Mouse (Mus musculus) cerebellum, adult 2 months (tissue): Measurements from ENCODE around the gene Gm20605. TPM values are rescaled to one million over a fixed set of nuclear protein-coding genes. Genes with fewer than 3 reads are reported as not detected.

Experiments used
- DNase-seq, 2 experiments: peaks; one replicate each; pipeline ENCODE4 v3.0.0; 2021
- H3K27ac ChIP-seq: fragments of 200-500 bp; 2 replicates; pipeline ENCODE4 v1.5.1; 2012; ENCODE audit warnings: low read length, control low read depth, inconsistent platforms; ENCODE audit not compliant: insufficient read depth
- H3K27me3 ChIP-seq: fragments of 200-500 bp; 2 replicates; pipeline ENCODE4 v1.6.1; 2012; ENCODE audit warnings: inconsistent platforms, mild to moderate bottlenecking, low read length, moderate library complexity; ENCODE audit not compliant: control insufficient read depth, insufficient read depth
- H3K4me1 ChIP-seq: fragments of 200-500 bp; 2 replicates; pipeline ENCODE4 v1.6.1; 2011; ENCODE audit warnings: low read length; ENCODE audit not compliant: control insufficient read depth, insufficient read depth
- H3K4me3 ChIP-seq: fragments of 200-500 bp; replicated peaks from 2 replicates; pipeline ENCODE3; 2011; ENCODE audit warnings: mild to moderate bottlenecking, low read depth, low read length, control low read depth; ENCODE audit not compliant: insufficient read depth
- CTCF ChIP-seq: fragments of 200-500 bp; IDR thresholded peaks from 2 replicates; pipeline ENCODE4 v1.5.1; 2011; ENCODE audit warnings: low read depth, mild to moderate bottlenecking, control low read depth, low read length, moderate library complexity, borderline replicate concordance; ENCODE audit not compliant: insufficient read depth
- POLR2A ChIP-seq: fragments of 200-500 bp; IDR thresholded peaks from 2 replicates; pipeline ENCODE4 v1.6.1; 2011; ENCODE audit warnings: low read length, control low read depth, borderline replicate concordance; ENCODE audit not compliant: insufficient read depth
- WGBS: fragments of 180-500 bp; shearing (Covaris S2); methylation state at CpG from one replicate; pipeline ENCODE4 v1.1.7; 2018; 5-methylcytosine and 5-hydroxymethylcytosine counted together
- polyA plus RNA-seq: library from polyadenylated mRNA; depleted of rRNA; stranded (reverse); fragments of >200 nt; gene quantifications from 2 replicates; pipeline ENCODE4 v1.2.3, GENCODE M21; 2012

Gm20605 gene
- polyA plus RNA-seq, 1 experiment = 9.9 TPM

- no peak for TF ChIP-seq CTCF
- no peak for TF ChIP-seq POLR2A
- DNase-seq = no peak
- 84% methylated on average over 8 of the region's 8 CpGs for WGBS
Measured at GRCm38 (mm10) chr5:137677859-137678258, 48.9 kb downstream of the Gm20605 start.

DNA sequence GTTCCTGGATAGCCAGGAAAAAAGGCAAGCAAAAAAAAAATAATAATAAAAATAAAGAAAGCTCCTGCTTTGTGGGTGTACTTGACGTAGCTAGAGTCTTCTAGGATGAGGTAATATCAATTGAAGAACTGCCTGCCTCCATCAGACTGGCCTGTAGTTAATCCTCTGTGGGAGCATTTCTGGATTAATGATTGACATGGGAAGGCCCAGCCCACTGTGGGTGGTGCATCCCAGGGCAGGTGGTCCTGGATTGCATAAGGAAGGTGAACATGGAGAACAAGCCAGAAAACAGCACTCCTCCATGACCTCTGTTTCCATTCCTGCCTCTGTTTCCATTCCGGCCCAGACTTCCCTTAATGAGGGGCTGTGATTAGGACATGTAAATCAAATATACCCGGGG, 49.8 kb downstream of the Gm20605 start:
- peaks cover 3% of the 10 kb centered on the region; the same call in 1 of the 2 replicates for H3K4me1 ChIP-seq
- 88% methylated on average over 3 of the region's 3 CpGs for WGBS
- TF ChIP-seq POLR2A (no peak), CTCF (no peak)
- no peaks in the 10 kb centered on the region for H3K27me3 ChIP-seq
- no peak for DNase-seq
- no peak overlapping the region for H3K4me3 ChIP-seq
- no peak overlapping the region for H3K27ac ChIP-seq

More at GRCm38 (mm10) chr5:137677859-137678258, 48.9 kb downstream of the Gm20605 start:
- H3K4me3 ChIP-seq = no peak overlapping the region
- H3K27ac ChIP-seq = no peak overlapping the region
- no peaks in the 10 kb centered on the region for H3K4me1 ChIP-seq
- no peaks in the 10 kb centered on the region for H3K27me3 ChIP-seq

DNA sequence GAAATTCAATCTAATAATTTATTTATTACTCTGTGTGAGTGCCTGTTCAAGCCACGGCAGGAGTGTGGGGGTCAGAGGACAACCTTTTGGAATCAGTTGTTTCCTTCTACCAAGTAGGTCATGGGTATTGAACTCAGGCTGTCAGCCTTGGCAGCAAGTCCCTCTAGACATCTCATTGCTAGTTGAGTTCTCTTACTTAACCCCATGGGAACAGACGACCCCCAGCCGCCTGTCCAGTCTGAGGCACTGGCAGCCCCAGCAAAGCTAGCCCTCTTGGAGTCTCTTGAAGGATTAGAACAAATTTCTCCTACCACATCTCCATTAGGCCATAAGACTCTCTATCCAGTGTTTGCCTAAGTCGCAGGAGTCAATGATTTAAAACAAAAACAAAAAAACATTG, 50.8 kb downstream of the Gm20605 start:
- WGBS = 84% methylated on average over 4 of the region's 4 CpGs
- no peak for TF ChIP-seq CTCF
- TF ChIP-seq POLR2A = no peak

GRCm38 (mm10) chr5:137682526-137682925, 53.6 kb downstream of the Gm20605 start:
- H3K27me3 ChIP-seq = no peaks in the 10 kb centered on the region
- H3K27ac ChIP-seq = no peak overlapping the region
- H3K4me3 ChIP-seq = no peak overlapping the region
- peaks cover 5% of the 10 kb centered on the region; the same call in 1 of the 2 replicates for H3K4me1 ChIP-seq
- WGBS = 59% methylated on average over 6 of the region's 6 CpGs
- no peak for DNase-seq
- no peak for TF ChIP-seq CTCF
- no peak for TF ChIP-seq POLR2A

More for the DNA sequence above, 50.8 kb downstream of the Gm20605 start:
- peaks cover 5% of the 10 kb centered on the region; the same call in 1 of the 2 replicates for H3K4me1 ChIP-seq
- H3K27ac ChIP-seq = no peak overlapping the region
- DNase-seq = no peak
- no peak overlapping the region for H3K4me3 ChIP-seq
- H3K27me3 ChIP-seq = no peaks in the 10 kb centered on the region

DNA sequence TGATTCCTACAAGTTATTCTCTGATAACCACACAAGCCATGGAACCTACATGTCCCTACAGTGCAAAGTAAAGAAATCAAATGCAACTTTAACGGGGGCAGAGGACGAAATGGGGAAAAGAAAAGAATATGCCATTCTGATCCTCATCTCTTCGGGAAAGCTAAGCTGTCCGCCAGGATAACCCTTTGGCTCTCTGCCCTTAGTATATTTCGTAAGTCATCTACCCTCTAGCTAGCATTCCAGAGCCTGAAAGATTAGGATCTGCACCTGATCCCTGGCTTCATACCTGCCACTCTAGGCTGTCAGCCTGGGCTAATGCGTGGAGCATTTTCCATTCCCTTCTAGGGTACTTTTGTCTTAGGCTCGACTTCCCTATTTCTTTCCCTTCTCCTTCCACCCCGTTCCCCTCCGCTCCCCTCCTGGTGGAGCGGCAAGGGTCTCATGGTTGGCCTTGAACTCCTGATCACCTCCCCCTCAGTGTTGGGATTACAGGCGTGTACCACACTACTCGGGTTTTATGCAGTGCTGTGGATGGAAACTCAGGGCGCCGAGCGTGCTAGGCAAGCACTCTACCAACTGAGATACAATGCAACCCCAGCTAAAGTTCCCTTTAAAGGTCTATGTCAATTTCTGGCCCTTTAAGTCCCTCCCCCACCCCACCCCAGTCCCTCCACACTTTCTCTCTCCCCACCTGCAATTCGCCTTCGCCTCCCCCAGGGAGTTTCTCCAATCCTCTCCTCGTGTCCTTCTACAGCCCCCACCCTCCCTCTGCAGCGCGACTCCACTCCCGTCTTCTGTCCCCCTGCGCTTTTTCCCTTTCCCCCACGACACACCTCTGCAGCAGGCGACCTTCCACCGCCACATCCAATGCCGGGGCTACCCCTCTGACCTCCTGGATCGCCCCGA, 54.7 kb downstream of the Gm20605 start:
- peaks cover 5% of the 10 kb centered on the region; the same call in 1 of the 2 replicates for H3K4me1 ChIP-seq
- DNase-seq = peak in 1 of 2 experiments; percentile 22
- no peaks in the 10 kb centered on the region for H3K27me3 ChIP-seq
- no peak for TF ChIP-seq CTCF
- no peak for TF ChIP-seq POLR2A
- 4% methylated on average over 28 of the region's 28 CpGs for WGBS
- H3K4me3 ChIP-seq = peak overlapping the region; percentile 69
- no peak overlapping the region for H3K27ac ChIP-seq

GRCm38 (mm10) chr5:137684294-137685123, 55.5 kb downstream of the Gm20605 start, which contains the start of gene Agfg2:
TSS of gene Agfg2 (minus strand) at chr5:137684726.
- WGBS = under 1% methylated on average over 62 of the region's 62 CpGs
- Histone ChIP-seq H3K4me1 (peaks cover 5% of the 10 kb centered on the region; the same call in 1 of the 2 replicates), H3K4me3 (peak within 1 kb of the TSS; percentile 69), H3K27me3 (no peaks in the 10 kb centered on the region), H3K27ac (no peak within 1 kb of the TSS)
- TF ChIP-seq POLR2A (peak; percentile 57; the same call in 1 of the 2 replicates), CTCF (no peak)
- peak; percentile 96 to 100 for DNase-seq

DNA sequence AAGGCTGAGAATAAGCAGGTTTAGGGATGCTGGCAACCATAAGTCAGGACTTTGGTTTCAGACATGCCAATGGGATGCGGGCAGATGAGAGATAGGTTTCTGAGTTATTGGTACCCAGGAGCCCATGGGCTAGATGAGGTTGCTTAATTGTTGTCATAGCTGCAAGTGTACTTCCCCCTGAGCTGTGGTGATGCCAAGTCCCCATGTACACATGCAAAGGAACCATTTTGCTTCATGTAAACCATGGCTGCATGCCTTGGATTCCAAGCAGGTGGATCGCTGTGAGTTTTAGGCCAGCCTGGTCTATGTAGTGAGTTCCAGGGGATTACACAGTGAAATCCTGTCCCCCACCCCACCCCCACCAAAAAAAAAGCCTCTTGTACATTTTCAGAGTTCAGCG, 56.7 kb downstream of the Gm20605 start:
- Histone ChIP-seq H3K27me3 (no peaks in the 10 kb centered on the region), H3K27ac (no peak overlapping the region), H3K4me3 (no peak overlapping the region), H3K4me1 (peaks cover 5% of the 10 kb centered on the region; the same call in 1 of the 2 replicates)
- TF ChIP-seq CTCF (no peak), POLR2A (no peak)
- 97% methylated on average over 3 of the region's 3 CpGs for WGBS
- DNase-seq = no peak
